Mouse (Mus musculus): ENCODE measurements around the gene Fitm1. TPM values are rescaled to one million over a fixed set of nuclear protein-coding genes. Genes with fewer than 3 reads are reported as not detected.

Fitm1 gene
- polyA plus RNA-seq, 1 experiment, result not detected

GRCm38 (mm10) chr14:55551347-55551746 lies 24.1 kb upstream of the Fitm1 start:
- no peak for TF ChIP-seq POLR2A (IDR thresholded peaks at IDR 0.05; ENCODE audit: extremely low read depth, insufficient read depth, low read length)
- TF ChIP-seq CTCF (IDR thresholded peaks at IDR 0.05; ENCODE audit: extremely low read depth, insufficient read depth, low read length), result no peak
- Histone ChIP-seq H3K4me1 (ENCODE audit: control insufficient read depth, insufficient read depth, low read length) (no peaks in the 10 kb centered on the region), H3K27ac (ENCODE audit: insufficient read depth, low read length) (no peak overlapping the region), H3K4me3 (ENCODE audit: insufficient read depth, low read length) (no peak overlapping the region)

DNA sequence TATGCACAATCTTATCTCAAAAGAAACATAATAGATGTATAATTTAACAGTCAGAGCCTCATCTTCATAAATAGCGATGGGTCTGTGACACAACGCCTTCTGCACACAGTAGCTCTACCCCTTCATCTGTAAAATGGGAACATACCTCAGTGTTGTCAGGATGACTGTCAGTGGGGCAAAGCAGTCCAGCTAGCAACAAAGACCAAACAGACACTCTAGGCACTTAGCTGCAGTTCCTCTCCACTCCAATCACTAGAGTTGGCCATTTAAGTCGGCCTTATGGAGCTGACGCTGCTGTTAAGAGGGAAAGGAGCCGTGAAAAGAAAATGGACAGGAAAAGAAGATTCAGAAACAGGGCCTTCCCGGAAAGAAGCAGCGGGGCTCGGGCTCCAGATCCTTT lies 23.6 kb upstream of the Fitm1 start:
- H3K27ac ChIP-seq (ENCODE audit: insufficient read depth, low read length), result no peak overlapping the region
- no peak overlapping the region for H3K4me3 ChIP-seq (ENCODE audit: insufficient read depth, low read length)
- TF ChIP-seq POLR2A (IDR thresholded peaks at IDR 0.05; ENCODE audit: extremely low read depth, insufficient read depth, low read length) (no peak), CTCF (IDR thresholded peaks at IDR 0.05; ENCODE audit: extremely low read depth, insufficient read depth, low read length) (no peak)
- no peaks in the 10 kb centered on the region for H3K4me1 ChIP-seq (ENCODE audit: control insufficient read depth, insufficient read depth, low read length)

DNA sequence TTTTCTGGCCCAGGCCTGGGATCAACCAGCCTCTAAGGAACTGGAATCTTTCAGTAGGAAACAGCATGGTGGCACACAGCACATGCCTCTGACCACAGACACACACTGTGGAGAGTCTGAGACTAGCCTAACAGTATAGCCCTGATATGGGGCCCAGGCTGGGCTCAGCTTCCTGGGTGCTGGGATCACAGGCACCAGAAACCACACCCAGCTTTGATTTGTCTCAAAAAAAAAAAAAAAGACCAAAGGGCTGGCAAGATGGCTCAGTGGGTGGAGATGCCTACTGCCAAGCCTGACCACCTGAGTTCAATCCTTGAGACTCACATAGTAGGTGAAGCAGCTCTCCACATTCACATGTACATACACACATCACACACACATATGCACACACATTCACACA lies 20.8 kb upstream of the Fitm1 start:
- H3K4me3 ChIP-seq (ENCODE audit: insufficient read depth, low read length), result no peak overlapping the region
- no peaks in the 10 kb centered on the region for H3K4me1 ChIP-seq (ENCODE audit: control insufficient read depth, insufficient read depth, low read length)
- H3K27ac ChIP-seq (ENCODE audit: insufficient read depth, low read length), result no peak overlapping the region
- TF ChIP-seq CTCF (IDR thresholded peaks at IDR 0.05; ENCODE audit: extremely low read depth, insufficient read depth, low read length), result no peak
- TF ChIP-seq POLR2A (IDR thresholded peaks at IDR 0.05; ENCODE audit: extremely low read depth, insufficient read depth, low read length), result no peak

DNA sequence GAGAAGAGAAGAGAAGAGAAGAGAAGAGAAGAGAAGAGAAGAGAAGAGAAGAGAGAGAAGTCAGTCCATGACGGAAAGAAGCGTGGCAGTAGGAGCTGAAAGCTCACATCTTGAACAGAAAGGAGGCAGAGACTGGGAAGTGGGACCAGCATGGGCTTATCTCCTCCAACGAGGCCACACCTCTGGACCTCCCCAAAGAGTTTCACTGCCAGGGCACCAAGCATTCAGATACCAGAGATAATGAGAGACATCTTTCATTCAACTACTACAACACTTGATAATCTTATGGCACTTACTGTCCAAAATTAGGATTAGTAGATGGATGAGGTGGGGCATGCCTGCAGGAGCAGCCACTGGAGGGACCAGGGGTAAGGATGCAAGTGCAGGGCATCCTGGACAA lies 19.6 kb upstream of the Fitm1 start:
- no peak for TF ChIP-seq POLR2A (IDR thresholded peaks at IDR 0.05; ENCODE audit: extremely low read depth, insufficient read depth, low read length)
- no peak for TF ChIP-seq CTCF (IDR thresholded peaks at IDR 0.05; ENCODE audit: extremely low read depth, insufficient read depth, low read length)
- H3K4me1 ChIP-seq (ENCODE audit: control insufficient read depth, insufficient read depth, low read length), result no peaks in the 10 kb centered on the region
- no peak overlapping the region for H3K27ac ChIP-seq (ENCODE audit: insufficient read depth, low read length)
- H3K4me3 ChIP-seq (ENCODE audit: insufficient read depth, low read length), result no peak overlapping the region

- Histone ChIP-seq H3K4me1 (ENCODE audit: control insufficient read depth, insufficient read depth, low read length) (peaks cover 3% of the 10 kb centered on the region; the same call in 1 of the 2 replicates), H3K27ac (ENCODE audit: insufficient read depth, low read length) (no peak overlapping the region), H3K4me3 (ENCODE audit: insufficient read depth, low read length) (no peak overlapping the region)
- TF ChIP-seq POLR2A (IDR thresholded peaks at IDR 0.05; ENCODE audit: extremely low read depth, insufficient read depth, low read length) (no peak), CTCF (IDR thresholded peaks at IDR 0.05; ENCODE audit: extremely low read depth, insufficient read depth, low read length) (peak; percentile 85)
Measured at GRCm38 (mm10) chr14:55557003-55557402, 18.4 kb upstream of the Fitm1 start.

DNA sequence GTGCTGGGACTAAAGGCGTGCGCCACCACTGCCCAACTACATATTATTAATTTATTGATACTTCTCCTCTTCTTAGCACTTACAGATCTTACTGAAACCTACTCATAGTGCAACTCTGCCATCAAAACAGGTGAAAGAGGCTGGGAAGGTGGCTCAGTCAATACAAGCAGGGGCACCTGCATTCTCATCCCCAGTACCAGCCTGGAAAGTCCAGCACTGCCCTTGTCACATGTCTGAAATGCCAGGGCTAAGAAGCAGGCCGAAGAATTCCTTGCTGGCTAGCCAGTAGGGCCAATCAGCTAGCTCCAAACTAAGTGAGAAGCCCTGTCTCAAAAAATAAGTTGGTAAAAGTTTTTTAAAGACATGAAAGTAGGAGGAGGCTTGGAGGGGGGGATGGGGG lies 17.8 kb upstream of the Fitm1 start:
- H3K27ac ChIP-seq (ENCODE audit: insufficient read depth, low read length), result no peak overlapping the region
- peaks cover 3% of the 10 kb centered on the region; the same call in 1 of the 2 replicates for H3K4me1 ChIP-seq (ENCODE audit: control insufficient read depth, insufficient read depth, low read length)
- TF ChIP-seq POLR2A (IDR thresholded peaks at IDR 0.05; ENCODE audit: extremely low read depth, insufficient read depth, low read length) (no peak), CTCF (IDR thresholded peaks at IDR 0.05; ENCODE audit: extremely low read depth, insufficient read depth, low read length) (no peak)
- H3K4me3 ChIP-seq (ENCODE audit: insufficient read depth, low read length), result no peak overlapping the region

DNA sequence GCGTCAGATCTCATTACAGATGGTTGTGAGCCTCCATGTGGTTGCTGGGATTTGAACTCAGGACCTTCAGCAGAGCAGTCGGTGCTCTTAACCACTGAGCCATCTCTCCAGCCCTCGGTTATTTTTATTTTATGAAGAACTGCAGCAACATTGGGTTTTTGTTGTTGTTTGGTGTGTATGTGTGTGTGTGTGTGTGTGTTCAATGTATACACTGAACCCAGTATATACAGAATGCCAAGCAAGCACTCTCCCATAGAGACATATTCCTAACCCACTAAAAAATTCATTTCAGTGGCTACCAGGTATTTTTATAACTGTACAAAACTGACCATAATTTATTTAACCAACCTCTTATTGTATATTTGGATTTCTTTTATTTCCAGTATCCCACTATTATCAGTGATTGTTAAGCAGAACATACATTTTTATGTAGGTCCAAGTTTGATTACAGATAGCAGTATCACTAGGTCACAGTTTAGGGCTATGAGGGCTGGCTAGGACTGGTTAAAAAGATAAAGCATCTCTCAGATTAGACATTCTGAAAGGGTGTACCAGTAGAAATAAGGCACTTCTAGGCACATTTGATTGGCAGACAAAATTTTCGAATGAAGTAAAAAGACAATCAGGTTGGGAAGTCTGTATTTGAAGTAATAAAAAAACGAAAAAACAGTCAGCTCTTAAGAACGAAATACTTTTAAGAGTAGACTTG lies 16.5 kb upstream of the Fitm1 start:
- peaks cover 3% of the 10 kb centered on the region; the same call in 1 of the 2 replicates for H3K4me1 ChIP-seq (ENCODE audit: control insufficient read depth, insufficient read depth, low read length)
- TF ChIP-seq CTCF (IDR thresholded peaks at IDR 0.05; ENCODE audit: extremely low read depth, insufficient read depth, low read length) (no peak), POLR2A (IDR thresholded peaks at IDR 0.05; ENCODE audit: extremely low read depth, insufficient read depth, low read length) (no peak)
- no peak overlapping the region for H3K27ac ChIP-seq (ENCODE audit: insufficient read depth, low read length)
- H3K4me3 ChIP-seq (ENCODE audit: insufficient read depth, low read length), result peak overlapping the region; percentile 67; the same call in 1 of the 2 replicates

- TF ChIP-seq CTCF (IDR thresholded peaks at IDR 0.05; ENCODE audit: extremely low read depth, insufficient read depth, low read length), result no peak
- TF ChIP-seq POLR2A (IDR thresholded peaks at IDR 0.05; ENCODE audit: extremely low read depth, insufficient read depth, low read length), result peak; percentile 77
- H3K4me3 ChIP-seq (ENCODE audit: insufficient read depth, low read length), result peak within 1 kb of the TSS; percentile 67
- peak within 1 kb of the TSS; percentile 89 for H3K27ac ChIP-seq (ENCODE audit: insufficient read depth, low read length)
- H3K4me1 ChIP-seq (ENCODE audit: control insufficient read depth, insufficient read depth, low read length), result peaks cover 3% of the 10 kb centered on the region; the same call in 1 of the 2 replicates
Measured at GRCm38 (mm10) chr14:55559799-55560201, 15.6 kb upstream of the Fitm1 start, which contains the start of gene Dcaf11. Gene Dcaf11 (plus strand): TSS chr14:55560006.

DNA sequence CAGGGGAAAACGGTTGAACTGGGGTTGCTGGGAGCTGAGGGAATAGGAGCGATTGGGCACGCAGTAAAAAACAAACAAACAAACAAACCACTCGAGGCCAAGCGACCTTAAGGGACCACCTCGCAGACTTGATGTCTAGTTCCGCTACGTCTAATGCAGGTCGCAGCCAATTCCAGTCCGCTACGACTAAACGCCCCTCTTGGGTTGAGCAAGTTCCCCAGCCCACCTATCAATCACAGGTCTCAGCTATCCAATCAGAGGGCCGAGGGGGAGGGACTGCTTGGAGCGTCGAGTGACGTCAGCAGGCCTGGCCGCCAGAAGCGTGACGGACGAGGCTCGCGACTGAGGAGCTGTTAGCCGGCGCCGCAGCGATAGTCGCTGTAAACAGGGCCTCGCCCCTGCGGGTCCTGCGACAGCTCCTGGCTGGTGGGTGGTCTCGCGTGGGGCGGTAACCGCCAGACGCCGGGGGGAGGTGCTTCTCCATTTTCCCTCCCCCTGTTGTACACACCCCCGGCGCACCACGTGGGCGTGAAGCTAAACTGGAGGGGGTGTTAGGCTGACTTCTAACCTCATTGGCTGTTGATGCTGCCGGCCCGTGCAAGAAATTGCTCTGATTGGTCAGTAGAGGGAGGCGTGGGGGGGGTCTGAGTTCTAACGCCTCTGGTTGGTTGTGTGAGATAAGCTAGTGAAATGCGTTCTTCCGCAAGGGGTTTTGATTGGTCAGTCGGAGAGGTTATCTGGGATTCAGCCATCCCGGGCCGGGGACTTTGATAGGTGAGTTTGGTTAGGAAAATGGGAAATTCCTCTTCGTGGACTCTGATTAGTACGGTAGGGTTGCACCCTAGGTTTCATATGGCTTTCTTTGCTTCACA lies 15.0 kb upstream of the Fitm1 start, which contains the start of gene A730061H03Rik:
Gene A730061H03Rik, minus strand, starts transcription at position 205 of the 872 bp plus-strand sequence.
- H3K4me1 ChIP-seq (ENCODE audit: control insufficient read depth, insufficient read depth, low read length), result peaks cover 3% of the 10 kb centered on the region; the same call in 1 of the 2 replicates
- peak within 1 kb of the TSS; percentile 67 for H3K4me3 ChIP-seq (ENCODE audit: insufficient read depth, low read length)
- peak within 1 kb of the TSS; percentile 89 for H3K27ac ChIP-seq (ENCODE audit: insufficient read depth, low read length)
- TF ChIP-seq POLR2A (IDR thresholded peaks at IDR 0.05; ENCODE audit: extremely low read depth, insufficient read depth, low read length) (peak; percentile 95), CTCF (IDR thresholded peaks at IDR 0.05; ENCODE audit: extremely low read depth, insufficient read depth, low read length) (no peak)
